Mouse (Mus musculus): ENCODE data around the gene Ppp1r14b.
A peak's percentile ranks its signal among the peaks of the same experiment; 100 is the strongest.

The Ppp1r14b gene

DNA sequence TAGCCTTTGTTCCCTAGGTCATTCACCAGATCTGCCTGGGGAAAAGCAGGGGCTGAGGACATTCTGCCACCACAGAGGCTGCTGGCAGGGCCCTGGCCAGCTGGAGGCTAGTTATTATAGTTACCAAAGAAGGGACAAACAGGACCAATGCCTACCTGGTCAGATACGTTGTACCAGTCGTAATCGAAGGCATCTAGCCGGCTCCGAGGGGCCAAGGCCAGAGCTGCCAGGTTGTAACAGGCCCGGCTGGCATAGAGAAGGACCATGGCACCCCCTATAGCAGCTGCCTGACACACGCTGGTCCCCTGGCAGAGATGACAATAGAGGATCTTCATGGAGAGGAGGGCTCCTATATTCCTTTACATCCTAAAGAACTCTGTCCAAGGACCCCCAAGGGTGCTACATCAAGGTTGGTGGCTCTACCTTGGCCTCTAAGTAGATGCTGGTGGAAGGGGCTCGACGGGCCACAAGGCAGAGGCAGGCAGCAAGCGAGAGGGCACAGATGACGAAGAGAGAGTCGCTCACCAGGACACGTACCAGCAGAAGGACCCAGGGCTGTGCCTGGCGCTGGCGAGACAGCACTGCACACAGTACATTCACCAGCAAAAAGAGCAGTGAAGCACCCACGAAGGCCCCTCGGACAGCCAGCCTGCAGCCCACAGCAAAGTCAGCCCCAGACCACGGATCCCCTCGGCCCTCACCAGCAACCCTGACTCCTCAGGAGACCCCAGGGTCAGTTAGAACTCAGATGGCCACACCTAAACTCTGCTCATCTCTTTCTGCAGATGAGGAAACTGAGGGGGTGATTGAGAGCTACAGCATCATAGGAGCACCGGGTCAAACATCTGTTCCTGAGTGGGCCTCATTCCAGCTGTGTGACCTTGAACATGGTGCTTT is 35.4 kb upstream of the Ppp1r14b start:
- no peak for DNase-seq (ENCODE audit: low read depth, low spot score)
- Histone ChIP-seq H3K36me3 (ENCODE audit: control insufficient read depth, insufficient read depth, low read length, poor library complexity, severe bottlenecking) (no peaks in the 10 kb centered on the region), H3K27me3 (ENCODE audit: control insufficient read depth, insufficient read depth, low read length, poor library complexity, severe bottlenecking) (no peaks in the 10 kb centered on the region)

DNA sequence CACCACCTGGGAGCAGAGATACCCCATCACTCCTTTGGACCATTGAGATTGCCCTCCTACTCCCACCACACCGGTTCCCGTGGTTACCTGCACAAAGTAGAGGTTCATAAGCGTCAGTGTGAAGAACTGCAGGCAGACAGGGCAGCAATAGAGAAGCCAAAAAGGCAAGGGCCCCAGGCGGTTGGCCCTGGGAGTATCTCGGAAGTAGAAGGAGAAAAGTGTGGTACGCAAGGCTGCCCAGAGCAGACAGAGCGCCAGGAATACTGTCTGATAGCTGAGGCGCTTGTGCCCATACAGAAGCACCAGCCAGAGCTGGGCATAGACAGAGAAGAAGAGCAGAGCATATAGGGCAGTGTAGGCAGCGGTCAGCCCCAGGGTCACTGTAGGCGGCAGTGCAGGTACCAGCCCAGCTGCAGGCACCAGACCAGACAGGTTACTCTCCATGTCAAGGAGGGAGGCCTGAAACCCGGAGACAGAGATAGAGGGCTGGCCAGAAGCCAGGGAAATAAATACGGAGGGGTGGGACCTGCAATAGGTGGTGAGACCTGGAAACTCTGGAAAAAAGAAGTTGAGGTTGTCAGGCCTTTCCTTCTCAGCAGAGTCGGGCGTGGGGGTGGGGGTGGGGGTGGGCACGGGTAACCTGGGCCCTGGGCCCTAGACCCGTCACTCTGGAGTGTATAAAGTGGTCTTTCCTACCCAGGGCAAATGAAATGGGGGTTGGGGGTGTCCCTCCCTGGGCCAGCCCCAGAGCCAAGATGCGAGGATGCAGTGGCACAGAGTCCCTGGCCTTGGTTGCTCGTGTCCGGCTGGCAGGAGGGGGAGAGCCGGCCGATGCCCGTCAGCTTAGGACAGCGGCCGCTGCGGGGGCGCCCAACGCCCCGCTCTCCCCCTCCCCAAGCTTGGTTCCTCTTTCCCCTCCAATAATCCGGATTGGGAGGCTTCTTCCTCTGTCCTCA is 34.1 kb upstream of the Ppp1r14b start:
- Histone ChIP-seq H3K27me3 (ENCODE audit: control insufficient read depth, insufficient read depth, low read length, poor library complexity, severe bottlenecking) (no peaks in the 10 kb centered on the region), H3K36me3 (ENCODE audit: control insufficient read depth, insufficient read depth, low read length, poor library complexity, severe bottlenecking) (no peaks in the 10 kb centered on the region)
- DNase-seq (ENCODE audit: low read depth, low spot score): no peak

- no peaks in the 10 kb centered on the region for H3K27me3 ChIP-seq (ENCODE audit: control insufficient read depth, insufficient read depth, low read length, poor library complexity, severe bottlenecking)
- no peaks in the 10 kb centered on the region for H3K36me3 ChIP-seq (ENCODE audit: control insufficient read depth, insufficient read depth, low read length, poor library complexity, severe bottlenecking)
- DNase-seq (ENCODE audit: low read depth, low spot score): peak; percentile 95
Measured at GRCm38 (mm10) chr19:6941372-6942248, 33.2 kb upstream of the Ppp1r14b start, which contains the start of gene Bad. Gene Bad, plus strand, starts transcription at chr19:6941861.

- no peaks in the 10 kb centered on the region for H3K27me3 ChIP-seq (ENCODE audit: control insufficient read depth, insufficient read depth, low read length, poor library complexity, severe bottlenecking)
- H3K36me3 ChIP-seq (ENCODE audit: control insufficient read depth, insufficient read depth, low read length, poor library complexity, severe bottlenecking): no peaks in the 10 kb centered on the region
- peak; percentile 89 for DNase-seq (ENCODE audit: low read depth, low spot score)
Measured at GRCm38 (mm10) chr19:6942249-6942691, 32.5 kb upstream of the Ppp1r14b start, which contains the start of gene Gpr137. Gene Gpr137, minus strand, starts transcription at chr19:6942480.

DNA sequence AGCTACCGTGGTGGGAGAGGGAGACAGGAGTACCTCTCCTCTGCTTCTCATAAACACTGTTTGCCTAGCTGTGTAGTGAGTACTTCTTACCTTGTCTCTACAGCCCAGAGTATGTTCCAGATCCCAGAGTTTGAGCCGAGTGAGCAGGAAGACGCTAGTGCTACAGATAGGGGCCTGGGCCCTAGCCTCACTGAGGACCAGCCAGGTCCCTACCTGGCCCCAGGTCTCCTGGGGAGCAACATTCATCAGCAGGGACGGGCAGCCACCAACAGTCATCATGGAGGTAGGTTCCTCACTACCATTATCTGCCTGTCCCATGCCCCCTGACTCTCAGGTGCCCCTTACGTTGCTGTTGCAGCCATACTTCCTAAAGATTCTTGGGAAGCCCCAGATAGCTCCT is 32.0 kb upstream of the Ppp1r14b start:
- DNase-seq (ENCODE audit: low read depth, low spot score): no peak
- Histone ChIP-seq H3K36me3 (ENCODE audit: control insufficient read depth, insufficient read depth, low read length, poor library complexity, severe bottlenecking) (no peaks in the 10 kb centered on the region), H3K27me3 (ENCODE audit: control insufficient read depth, insufficient read depth, low read length, poor library complexity, severe bottlenecking) (no peaks in the 10 kb centered on the region)

DNA sequence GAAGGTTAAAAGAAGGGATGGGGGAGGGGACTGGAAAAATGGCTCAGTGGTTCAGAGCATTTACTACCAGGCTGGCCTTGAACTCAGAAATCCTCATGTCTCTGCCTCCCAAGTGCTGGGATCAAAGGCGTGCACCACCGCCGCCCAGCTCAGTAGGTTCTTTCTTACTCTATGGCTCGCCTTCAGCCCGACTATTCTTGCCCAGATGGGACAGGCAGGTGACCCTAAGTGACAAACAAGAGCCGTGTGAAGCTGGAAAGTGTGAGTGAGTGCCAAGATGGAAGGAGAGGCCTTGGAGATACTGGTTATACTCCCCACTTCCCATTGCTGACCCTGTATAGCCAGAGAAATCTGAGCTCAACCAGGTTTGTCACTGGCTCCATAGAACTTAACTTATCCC is 31.1 kb upstream of the Ppp1r14b start:
- Histone ChIP-seq H3K27me3 (ENCODE audit: control insufficient read depth, insufficient read depth, low read length, poor library complexity, severe bottlenecking) (no peaks in the 10 kb centered on the region), H3K36me3 (ENCODE audit: control insufficient read depth, insufficient read depth, low read length, poor library complexity, severe bottlenecking) (no peaks in the 10 kb centered on the region)
- DNase-seq (ENCODE audit: low read depth, low spot score): no peak

DNA sequence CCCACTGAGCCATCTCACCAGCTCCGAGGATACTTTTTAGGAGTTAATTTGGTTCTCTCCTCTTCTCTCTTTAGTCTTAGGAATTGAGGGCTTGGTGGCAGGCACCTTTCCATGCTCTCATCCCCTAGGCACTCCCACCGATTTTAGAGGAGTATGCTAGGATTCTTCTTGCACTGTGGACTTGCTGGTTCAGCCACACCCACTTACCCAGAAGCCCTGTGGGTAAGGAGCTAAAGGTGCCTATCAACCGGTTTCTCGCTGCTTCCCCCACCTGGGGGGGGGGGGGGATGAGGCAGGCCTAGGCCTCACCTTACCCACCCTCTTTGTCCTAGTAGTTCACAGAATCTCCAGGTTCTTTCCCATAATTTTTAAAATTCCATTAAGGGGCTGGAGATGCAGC is 27.0 kb upstream of the Ppp1r14b start:
- Histone ChIP-seq H3K27me3 (ENCODE audit: control insufficient read depth, insufficient read depth, low read length, poor library complexity, severe bottlenecking) (no peaks in the 10 kb centered on the region), H3K36me3 (ENCODE audit: control insufficient read depth, insufficient read depth, low read length, poor library complexity, severe bottlenecking) (no peaks in the 10 kb centered on the region)
- DNase-seq (ENCODE audit: low read depth, low spot score): no peak

- DNase-seq (ENCODE audit: low read depth, low spot score): no peak
- H3K36me3 ChIP-seq (ENCODE audit: control insufficient read depth, insufficient read depth, low read length, poor library complexity, severe bottlenecking): no peaks in the 10 kb centered on the region
- no peaks in the 10 kb centered on the region for H3K27me3 ChIP-seq (ENCODE audit: control insufficient read depth, insufficient read depth, low read length, poor library complexity, severe bottlenecking)
Measured at GRCm38 (mm10) chr19:6948186-6948585, 26.6 kb upstream of the Ppp1r14b start.

DNA sequence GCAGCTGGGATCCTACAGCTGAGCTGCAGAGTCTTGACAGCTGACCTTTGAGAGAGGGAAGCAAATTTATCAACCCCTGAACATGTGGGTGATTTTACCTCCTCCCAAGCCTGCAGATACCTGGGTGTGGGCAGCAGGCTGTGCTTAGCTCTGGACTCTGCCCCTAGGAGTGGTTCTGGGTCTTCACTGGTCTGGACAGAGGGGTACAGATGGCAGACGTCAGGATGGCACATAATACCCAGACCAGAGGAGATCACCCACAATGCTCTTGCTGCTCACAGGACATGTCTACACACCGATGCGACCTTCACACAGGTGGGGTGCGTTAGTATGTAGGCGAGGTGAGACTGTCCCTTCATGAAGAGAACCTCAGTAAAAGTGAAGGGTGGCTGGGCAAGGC is 25.2 kb upstream of the Ppp1r14b start:
- DNase-seq (ENCODE audit: low read depth, low spot score): no peak
- H3K27me3 ChIP-seq (ENCODE audit: control insufficient read depth, insufficient read depth, low read length, poor library complexity, severe bottlenecking): no peaks in the 10 kb centered on the region
- H3K36me3 ChIP-seq (ENCODE audit: control insufficient read depth, insufficient read depth, low read length, poor library complexity, severe bottlenecking): no peaks in the 10 kb centered on the region

- no peaks in the 10 kb centered on the region for H3K36me3 ChIP-seq (ENCODE audit: control insufficient read depth, insufficient read depth, low read length, poor library complexity, severe bottlenecking)
- no peak for DNase-seq (ENCODE audit: low read depth, low spot score)
Measured at GRCm38 (mm10) chr19:6949951-6950350, 24.8 kb upstream of the Ppp1r14b start.

DNA sequence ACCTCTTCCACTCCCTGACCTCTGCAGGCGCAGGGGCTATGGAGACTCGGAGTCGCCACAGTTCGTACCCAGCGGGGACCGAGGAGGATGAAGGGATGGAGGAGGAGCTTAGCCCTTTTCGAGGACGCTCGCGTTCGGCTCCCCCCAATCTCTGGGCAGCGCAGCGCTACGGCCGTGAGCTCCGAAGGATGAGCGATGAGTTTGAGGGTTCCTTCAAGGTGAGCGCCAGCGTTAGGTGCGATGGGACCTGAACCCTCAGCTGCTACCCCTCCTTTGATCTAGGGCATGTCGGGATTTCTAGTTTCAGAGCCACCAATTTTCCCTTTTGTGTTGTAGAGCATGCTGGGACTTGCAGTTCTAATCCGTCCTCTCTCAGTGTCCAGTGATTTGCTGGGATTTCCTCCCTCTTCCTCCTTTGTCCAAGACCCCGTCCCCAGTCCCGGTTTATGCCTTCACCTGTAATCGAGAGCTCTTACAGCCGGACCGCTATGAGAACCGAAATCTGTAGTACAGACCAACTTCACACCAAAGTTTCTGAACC is 24.1 kb upstream of the Ppp1r14b start:
- Histone ChIP-seq H3K36me3 (ENCODE audit: control insufficient read depth, insufficient read depth, low read length, poor library complexity, severe bottlenecking) (no peaks in the 10 kb centered on the region), H3K27me3 (ENCODE audit: control insufficient read depth, insufficient read depth, low read length, poor library complexity, severe bottlenecking) (no peaks in the 10 kb centered on the region)
- peak; percentile 30 for DNase-seq (ENCODE audit: low read depth, low spot score)

More at GRCm38 (mm10) chr19:6949951-6950350, 24.8 kb upstream of the Ppp1r14b start:
- H3K27me3 ChIP-seq (ENCODE audit: control insufficient read depth, insufficient read depth, low read length, poor library complexity, severe bottlenecking): no peaks in the 10 kb centered on the region

DNA sequence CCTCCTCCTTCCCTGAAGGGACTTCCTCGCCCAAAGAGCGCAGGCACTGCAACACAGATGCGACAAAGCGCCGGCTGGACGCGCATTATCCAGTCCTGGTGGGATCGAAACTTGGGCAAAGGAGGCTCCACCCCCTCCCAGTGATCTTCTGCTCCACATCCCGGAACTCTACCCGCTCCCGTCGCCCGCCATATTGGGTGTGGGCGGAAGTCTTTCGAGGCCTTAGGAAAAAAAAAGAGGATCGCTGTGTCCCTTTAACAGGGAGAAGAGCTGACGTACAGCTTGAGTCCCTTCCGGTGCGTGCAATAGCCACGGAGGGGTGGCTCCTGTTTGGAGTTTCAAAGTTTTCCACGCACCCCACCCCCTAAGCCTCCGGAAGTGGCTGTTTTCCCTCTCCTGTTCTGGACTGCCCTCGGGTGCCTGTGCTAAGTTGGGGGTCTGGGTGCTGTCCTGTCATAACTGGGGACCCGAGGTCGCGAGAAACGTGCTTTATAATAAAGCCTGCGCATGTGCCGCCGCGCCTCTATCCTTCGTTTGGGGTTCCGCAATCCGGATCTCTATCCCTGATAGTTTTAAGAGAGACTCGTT is 23.3 kb upstream of the Ppp1r14b start:
- peak; percentile 62 for DNase-seq (ENCODE audit: low read depth, low spot score)
- Histone ChIP-seq H3K36me3 (ENCODE audit: control insufficient read depth, insufficient read depth, low read length, poor library complexity, severe bottlenecking) (no peaks in the 10 kb centered on the region), H3K27me3 (ENCODE audit: control insufficient read depth, insufficient read depth, low read length, poor library complexity, severe bottlenecking) (no peaks in the 10 kb centered on the region)

DNA sequence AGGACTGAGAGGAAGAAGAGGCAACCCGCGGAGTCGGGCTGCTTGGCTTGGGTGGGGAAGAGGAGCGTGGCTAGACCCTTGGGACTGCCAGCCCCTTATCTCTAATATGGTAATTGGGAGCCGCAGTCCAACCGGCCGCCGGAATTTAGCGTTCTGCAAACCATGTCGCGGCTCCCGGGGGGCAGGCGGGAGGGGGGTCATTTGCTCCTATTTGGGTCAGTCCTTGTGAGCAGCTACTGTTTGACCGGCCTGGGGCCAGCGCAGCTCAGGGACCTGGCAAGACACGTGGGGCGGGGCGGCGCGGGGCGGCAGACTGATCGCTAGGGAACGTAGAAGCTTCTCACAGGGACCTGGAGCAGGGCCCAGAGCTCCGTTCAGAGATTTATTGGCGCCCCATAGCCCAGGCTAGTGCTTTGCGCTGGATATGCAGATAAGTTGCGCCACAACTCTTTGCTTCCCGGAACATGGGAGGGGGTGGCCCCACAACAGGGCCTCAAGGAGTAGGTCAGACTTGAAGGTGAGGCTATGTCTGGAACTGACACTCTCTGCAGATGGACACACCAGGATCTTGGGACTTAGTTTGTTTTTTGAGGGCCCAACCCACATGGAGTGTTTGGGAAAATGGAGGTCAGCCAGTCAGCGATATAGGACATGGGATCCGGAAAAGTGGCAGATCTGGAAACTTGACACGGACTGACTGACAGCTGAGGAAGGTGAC is 22.6 kb upstream of the Ppp1r14b start:
- H3K27me3 ChIP-seq (ENCODE audit: control insufficient read depth, insufficient read depth, low read length, poor library complexity, severe bottlenecking): no peaks in the 10 kb centered on the region
- no peaks in the 10 kb centered on the region for H3K36me3 ChIP-seq (ENCODE audit: control insufficient read depth, insufficient read depth, low read length, poor library complexity, severe bottlenecking)
- DNase-seq (ENCODE audit: low read depth, low spot score): peak; percentile 30
